Mouse (Mus musculus) bone marrow, adult 2 months (tissue): ENCODE measurements around the gene Pard3b.

Source experiments
- CTCF ChIP-seq: fragments of 200-500 bp; IDR thresholded peaks from 2 replicates; pipeline ENCODE4 v1.5.1; 2011; ENCODE audit warnings: low read length, control low read depth; ENCODE audit not compliant: control insufficient read depth, insufficient read depth
- POLR2A ChIP-seq: fragments of 200-500 bp; IDR thresholded peaks from 2 replicates; pipeline ENCODE4 v1.6.1; 2011; ENCODE audit warnings: low read depth, mild to moderate bottlenecking, control low read depth, low read length, borderline replicate concordance; ENCODE audit not compliant: control insufficient read depth

DNA sequence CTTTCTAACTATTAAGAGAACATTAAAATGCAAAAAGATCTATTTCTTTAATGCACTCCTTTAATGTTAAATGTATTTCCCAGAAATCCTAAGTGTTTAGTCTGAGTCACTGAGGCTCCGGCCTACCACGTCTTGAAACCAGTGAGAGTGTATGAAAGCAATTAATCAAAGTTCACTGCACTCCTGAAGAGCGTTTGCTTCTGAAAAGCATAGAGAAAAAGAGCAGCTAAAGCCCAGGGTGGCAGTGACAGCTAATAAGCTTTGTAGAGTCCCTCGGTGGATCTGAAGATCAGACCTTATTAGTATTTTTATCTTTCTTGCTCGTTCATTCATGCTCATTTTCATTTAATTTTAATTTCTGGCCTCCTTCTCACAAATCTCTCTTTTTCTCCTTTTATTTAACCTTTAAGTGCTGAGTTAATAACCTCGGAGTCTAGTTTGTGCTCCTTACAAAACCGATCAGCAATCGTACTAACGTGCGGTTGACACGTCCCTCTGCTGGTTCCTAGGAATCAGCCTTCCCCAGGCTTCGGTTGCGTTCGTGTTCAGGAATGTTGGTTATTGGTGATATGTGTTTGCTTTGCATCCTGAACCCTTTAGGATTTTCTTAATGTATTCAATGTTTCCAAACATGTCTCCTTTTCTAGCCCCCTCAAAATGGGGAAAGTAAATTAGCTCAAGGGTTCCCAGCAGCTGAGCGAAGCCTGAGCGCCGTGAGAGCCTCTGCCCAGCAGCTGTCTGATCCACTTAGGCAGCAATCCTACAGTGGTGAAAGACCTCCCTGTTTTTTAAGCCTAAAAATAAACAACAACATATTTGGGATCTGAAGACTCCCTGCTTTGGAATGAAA, 790.9 kb downstream of the Pard3b start:
- no peak for TF ChIP-seq CTCF
- no peak for TF ChIP-seq POLR2A
